Mouse (Mus musculus): ENCODE measurements around the gene Rin2.

GRCm38 (mm10) chr2:145877191-145877590 is 202.2 kb downstream of the Rin2 start:
- no peak for TF ChIP-seq CTCF (IDR thresholded peaks at IDR 0.05; ENCODE audit: low read depth)
- TF ChIP-seq EP300 (IDR thresholded peaks at IDR 0.05; ENCODE audit: low read depth): no peak
